Mouse (Mus musculus) layer of hippocampus, postnatal 25 days (tissue): ENCODE results near the gene Plxna1. TPM values are rescaled to one million over a fixed set of nuclear protein-coding genes. Genes with fewer than 3 reads are reported as not detected.

Experiments used
- DNase-seq, 2 experiments: peaks; one replicate each; pipeline ENCODE4 v3.0.0; 2022; ENCODE audit warnings: mixed read lengths in 2 of 2, low spot score in 1 of 2; ENCODE audit errors: extremely low spot score in 1 of 2
- total RNA-seq, 2 experiments: library from RNA; stranded (reverse); gene quantifications; 2 replicates each; pipeline ENCODE4 v1.2.3; 2021

The Plxna1 gene
- total RNA-seq, 2 experiments from 2014 or later, result 120 to 129 TPM

DNA sequence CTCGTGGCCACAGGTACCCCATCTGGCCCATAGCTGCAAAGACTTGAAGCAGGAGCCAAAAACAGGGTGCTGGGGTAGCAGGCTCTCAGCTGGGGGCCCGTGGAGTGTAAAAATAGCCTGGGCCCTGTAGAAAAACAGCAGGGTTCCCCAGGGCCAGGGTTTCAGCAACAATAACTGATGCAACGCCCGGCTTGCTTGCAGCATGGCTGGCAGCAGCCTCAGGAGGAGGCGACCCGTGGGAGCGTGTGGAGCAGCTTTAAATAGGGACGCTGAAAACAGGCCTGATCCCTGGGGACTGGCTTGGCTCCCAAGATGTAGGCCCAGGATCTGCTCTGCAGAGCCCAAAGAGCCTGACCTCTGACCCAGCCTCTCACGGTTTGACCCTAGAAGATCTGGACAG is 24.8 kb downstream of the Plxna1 start:
- DNase-seq, result no peak

DNA sequence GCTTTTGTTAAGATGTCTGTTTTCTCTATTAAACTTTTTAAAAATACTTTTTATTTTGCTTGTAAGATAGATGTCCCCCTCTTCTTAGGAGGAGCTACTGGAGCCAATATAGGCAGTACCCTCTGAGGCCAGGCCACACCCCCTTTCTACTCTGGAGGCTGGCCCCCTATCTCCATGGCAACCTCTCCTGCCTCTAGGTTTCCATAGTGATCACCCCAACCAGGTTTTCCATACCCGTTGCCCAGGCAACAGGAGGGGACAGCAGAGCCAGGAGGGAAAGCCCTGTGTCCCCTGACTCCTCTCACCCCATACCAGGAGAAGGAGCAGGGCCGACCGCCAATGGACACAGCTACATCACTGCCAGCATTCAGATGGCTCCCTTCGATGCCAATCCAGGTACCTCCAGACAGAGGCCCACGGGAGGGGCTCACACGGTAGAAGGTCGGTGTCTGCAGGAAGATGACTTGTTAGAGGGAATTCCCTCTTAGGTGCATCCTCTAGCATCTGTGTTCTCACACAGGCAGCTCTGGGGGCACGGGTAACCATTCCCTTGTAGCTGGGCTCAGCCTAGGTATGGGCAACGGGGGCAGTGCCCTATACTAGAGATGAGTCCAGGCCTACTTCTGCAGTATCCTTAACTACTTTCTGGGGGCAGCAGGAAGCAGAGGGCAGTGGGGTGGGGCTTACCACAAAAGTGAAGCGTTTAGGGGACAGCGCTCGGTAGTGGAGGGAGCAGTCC is 28.3 kb downstream of the Plxna1 start:
- DNase-seq, result no peak

DNA sequence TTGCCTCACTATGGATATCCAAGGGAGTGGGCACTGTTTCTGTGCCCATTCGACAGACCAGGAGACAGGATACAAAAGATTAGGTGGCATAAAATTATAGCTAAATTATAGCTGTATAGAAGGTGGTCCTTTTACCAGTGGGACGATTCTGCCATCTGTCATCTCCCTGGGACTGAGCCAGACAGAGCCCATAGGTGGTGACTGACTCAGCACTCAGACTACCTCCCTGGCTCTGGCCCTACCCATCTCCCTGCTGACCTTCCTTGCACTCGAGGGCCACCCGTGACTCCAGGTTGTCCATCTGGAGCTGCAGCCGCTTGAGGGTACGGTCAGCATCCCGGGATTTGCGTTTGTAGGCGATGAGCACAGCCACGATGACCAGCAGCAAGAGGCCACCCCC is 31.5 kb downstream of the Plxna1 start:
- no peak for DNase-seq

DNA sequence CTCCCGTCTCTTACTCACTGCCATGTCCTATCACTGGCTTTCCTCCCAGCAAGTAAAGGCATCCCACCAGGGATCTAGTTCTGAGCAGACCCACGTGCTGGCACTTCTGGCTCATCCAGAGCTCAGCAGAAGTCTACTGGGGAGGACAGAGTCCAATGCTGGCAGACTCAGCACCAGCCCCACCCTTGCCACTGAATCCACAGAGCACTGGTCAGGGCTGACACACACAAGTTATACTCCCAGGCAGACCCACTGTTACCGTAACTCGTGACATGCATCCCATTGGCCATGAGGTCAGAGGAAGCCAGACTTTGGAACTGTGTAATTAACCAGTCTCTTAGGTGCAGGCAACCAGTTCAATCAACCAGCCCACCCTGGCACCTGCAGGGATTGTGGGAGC is 33.8 kb downstream of the Plxna1 start:
- DNase-seq, result no peak

DNA sequence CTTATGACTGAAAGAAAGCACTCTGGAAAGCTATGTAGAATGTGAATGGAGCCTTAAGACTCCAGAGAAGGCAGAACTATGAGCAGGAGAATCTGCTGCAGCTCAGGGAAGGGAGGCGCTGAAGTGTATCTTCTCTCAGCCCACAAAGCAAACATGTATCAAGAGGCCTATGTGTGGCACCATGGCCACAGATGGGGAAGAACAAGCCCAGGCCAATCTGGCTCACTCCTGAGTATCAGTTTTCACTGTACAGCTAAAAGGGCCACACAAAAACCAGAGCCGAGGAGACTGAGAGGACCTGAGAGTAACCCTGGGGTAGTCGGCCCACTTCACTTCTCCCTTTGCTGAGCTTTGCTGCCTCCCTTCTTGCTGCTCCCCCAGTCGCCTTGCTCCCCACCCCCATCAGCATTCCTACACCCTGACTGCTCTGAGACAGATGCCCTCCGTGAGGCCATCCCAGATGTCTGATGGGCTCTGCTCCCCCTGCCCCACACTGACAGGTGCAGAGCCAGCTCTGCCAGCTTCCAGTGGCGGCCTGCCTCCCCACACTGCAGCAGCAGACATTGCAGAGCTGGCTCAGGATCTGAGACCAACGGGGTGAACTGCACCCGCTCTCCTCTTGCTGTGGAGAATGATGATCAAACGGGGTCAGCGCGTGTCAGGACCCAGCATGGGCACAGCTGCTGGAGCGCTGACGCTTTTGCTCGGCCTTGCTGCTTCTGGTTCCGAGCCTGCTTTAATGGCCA is 34.5 kb downstream of the Plxna1 start:
- no peak for DNase-seq

DNA sequence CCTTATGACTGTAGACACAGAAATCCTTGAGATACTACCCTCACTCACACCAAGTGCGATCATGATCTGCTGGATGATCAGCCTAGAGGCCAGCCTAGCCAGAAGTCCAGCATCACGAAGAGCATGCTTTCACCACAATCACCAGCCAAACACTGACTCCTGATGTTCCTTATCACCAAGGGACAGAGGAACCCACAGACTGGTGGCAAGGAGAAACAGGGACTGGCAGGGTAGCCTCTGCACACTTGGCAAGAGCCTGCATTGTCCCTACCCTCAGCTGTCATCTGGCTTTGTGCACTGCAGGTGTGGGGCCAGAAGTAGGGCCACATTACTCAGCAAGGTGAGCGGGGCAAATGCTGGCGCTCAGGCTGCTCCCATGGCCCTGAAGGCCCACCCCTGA is 37.6 kb downstream of the Plxna1 start:
- no peak for DNase-seq

DNA sequence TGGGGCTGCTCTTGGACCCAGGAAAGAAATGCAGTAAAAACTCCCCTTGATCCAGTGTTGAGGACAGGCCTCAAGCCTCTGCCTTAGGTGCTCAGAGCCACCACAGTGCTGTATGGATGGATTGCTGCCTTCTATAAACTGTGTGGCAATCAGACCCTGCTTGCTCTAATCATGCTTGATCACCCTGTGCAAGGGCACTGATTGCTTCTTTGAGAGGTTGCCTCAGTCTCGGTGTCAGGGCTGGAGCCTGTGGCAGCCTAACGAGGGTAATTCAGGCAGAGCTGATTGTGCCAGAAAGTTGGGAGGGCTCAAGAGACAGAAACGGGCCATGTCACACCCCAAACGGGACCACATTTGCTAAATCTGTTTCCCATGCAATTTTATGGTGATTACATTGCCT is 47.2 kb downstream of the Plxna1 start:
- DNase-seq, result no peak

DNA sequence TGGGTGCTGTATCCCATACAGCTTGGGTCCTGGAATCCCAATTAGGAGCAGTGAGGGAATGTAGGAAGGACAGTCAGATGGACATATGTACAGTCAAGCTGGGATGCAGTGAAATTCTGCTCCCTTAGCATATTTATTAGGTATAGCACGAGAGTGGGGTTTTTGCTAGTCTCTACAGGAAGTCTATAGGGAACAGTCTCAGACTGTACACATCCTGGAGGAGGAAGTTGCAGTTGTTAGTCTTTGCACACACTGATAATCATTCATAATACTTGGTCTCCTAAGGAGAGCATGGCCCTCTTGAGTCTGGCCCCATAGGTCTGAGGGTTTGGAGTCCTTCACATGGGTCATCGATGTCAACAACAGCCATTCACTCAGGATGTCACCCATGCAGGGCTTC is 50.9 kb downstream of the Plxna1 start:
- DNase-seq, result no peak

DNA sequence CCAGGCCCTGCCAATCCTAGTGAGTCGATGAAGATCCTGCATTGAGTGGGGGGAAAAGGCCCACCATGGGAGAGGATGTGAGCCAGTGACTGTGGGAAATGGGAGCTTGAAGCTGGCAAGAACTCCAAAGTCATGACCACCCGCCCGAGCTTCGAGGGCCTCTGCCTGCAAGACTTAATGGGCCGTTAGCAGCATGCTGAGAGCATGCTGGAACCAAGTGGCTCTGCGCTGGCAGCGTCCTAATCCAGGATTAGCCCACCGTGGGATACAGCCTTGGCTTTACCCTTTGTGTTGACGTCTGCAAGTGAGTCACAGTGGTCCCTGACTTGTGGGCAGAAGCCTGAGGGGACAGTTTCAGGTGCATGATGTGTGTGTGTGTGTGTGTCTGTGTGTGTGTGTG is 52.2 kb downstream of the Plxna1 start:
- DNase-seq, result no peak

DNA sequence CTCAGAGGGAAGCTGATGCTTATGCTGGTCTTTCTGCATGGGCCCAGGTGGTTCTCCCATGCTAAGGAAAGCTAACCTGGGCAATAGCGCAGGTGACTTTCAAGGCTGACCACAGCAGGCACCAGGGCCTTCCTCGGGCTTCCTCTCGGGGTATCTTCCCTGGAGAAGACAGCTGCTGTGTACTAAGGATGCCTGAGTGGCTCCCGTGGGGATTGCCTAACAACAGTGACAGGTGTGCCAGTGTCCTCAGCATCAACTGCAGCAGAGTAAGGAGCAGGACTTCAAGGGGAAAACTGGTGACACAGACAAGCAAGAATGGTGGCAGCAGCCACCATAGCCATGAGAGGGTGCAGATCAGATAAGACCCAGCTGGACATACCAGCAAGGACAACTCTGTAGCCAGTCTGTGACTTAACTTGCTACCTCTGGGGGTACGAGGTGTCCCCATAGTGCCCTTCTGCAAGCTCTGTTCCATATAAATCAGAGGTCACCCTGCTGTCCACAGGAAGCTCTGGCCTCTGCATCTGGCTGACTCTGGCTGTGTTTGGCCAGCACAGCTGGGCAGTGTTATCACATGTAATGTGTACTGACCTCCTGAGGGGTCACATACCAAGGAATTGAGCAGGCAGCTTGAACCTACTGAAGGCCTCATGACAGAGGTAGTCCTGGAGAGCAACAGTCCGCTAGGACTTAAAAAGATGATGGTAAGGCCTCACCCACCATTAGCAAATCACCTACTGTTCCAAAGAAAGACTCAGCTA is 54.0 kb downstream of the Plxna1 start:
- no peak for DNase-seq

DNA sequence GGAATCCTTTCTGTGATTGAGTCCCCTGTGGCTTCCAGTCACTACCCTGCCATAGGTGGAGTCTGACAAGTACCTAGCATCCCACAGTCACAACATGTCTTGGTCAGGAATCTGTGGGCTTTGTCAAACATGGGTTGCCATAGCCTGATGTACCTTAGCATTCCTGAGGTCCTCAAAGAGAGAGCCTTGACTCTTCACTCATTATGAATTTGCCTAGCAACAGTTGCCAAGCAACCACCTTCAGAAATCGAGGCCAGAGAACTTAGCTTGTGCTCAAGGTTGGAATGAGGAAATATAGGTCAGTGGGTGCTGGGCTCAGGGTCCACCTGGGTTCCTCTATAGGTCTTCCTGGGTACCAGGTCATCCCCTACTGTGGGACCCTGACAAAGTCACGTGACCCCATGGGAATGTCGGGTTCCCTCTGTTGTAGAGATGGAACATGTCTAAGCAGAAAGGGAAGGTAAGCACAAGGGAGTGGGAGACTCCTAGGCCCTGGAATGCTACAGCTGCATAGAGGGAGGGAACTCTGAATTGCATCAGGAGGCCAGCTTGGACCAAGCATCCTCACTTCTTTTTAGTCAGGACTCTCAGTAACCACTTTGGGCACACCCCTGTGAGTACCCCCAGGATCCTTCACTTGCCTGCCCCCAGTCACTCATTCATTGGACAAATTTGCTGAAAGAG is 57.9 kb downstream of the Plxna1 start:
- no peak for DNase-seq

DNA sequence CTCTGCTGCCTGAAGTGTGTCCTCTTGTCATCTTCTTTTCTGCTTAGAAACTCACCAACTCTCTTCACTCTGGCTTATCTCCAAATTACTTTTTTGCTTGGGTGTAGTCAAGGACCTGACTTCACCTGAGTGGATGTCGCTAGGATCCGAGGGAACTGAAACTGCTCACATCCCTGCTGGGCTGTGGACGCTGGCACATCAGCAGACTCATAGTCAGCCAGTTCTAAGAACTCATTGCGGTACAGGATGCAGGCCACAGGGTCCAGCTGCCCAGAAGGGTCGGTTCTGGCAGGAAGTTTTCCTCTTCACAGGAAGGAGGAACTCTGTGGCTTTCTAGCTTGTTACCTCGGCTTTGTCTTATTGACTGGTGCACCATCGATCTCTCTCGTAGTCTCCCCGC is 62.6 kb downstream of the Plxna1 start:
- DNase-seq, result no peak

DNA sequence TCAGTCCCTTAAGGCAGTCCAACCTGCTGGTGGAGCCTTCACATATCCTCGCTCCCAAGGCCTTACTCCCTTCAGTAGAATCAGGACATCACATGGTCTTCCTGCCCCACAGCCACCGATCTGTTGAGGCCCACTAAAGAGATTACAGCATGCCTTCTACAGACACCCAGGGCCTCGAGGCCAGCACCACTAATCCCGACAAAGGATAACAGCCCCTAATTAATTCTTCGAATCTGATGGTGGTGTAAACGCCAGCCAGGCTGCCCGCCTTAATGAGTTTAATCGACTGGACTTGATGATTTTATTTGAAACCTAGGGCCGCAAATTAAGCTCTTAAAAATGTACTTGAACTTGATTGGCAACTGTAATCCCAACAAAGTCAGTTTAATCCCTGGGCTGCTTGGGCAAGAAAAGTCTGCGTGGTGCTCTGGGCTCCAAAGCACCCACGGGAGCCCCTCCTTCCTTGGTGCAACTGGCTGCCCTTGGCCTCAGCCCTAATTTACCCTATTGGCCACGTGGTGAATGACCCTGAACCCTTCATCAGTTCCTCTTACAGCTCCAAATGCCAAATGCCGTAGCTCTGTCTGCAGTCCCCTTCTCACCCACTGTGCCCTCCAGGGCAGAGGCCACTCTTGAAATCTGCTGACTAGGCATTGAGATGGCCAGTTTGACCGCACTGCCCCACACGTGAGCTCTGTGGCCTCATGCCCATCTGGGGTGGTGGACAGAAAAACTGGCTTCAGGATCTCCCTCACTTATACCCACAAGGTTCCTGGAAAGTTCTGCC is 65.3 kb downstream of the Plxna1 start:
- DNase-seq, result no peak

DNA sequence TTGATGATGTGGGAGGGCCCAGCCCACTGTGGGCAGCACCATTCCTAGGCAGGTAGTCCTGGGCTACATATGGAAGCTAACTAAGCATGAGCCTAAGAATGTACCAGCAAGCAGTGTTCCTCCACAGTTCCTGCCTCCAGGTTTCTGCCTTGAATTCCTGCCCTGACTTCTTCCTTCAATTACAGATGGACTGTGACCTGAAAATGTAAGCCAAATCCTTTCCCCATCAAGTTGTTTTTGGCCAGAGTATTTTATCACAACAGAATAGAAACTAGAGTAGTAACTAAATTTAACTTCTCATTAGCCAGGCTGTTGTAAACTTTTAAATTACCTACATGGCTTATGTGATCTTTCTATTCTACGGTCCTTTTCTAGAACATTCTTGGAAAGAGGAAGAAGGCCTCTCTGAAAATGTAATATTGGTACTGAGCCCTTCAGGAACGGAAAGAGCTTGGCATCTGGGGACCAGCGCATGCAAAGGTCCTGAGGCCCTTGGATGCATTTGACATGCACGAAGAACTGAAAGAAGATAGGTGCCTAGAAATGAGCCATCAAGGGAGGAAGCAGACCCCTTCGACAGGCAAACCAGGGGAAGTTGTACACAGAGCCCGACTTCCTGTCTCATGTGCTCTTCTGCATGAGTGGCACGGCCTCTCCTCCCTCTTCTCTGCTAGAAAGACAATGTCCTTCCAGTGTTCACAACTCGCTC is 66.3 kb downstream of the Plxna1 start:
- DNase-seq, result no peak

DNA sequence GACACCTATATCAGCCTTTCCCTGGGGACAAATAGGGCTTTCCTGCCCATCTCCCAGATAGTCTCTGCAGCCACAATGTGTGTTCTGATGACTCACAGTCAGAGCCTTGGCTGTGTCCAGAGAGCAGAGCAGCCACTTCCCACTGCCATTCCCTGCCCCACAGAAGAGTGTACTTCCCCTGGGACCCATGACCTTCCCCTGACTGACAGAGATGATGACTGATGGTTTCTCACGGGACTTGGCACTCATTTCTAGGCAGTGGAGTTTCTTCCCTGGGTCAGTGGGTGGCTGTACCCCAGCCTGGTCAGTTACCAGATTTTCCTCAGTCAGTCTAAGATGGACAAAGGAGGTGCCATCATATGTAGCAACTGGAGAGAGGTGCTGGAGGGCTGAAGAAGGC is 67.8 kb downstream of the Plxna1 start:
- no peak for DNase-seq

DNA sequence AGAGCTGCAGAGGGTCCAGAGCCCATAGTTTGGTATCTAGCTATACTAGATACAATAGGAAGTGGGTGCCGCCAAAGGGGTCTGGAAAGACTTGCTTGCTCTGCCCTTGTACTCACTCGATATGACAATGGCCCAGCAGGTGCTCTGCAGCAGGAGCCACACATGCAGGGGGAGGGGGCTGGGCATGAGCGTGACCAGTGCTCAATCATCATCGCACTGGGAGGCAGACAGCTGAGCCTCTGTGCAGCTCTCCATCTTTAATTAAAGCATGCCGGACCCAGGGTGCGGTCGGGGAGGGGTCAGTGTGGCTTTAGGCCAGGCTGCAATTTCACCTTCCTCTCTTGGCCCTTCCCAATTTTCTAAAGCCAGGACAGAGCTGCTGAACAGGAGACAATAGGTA is 70.9 kb downstream of the Plxna1 start:
- no peak for DNase-seq

DNA sequence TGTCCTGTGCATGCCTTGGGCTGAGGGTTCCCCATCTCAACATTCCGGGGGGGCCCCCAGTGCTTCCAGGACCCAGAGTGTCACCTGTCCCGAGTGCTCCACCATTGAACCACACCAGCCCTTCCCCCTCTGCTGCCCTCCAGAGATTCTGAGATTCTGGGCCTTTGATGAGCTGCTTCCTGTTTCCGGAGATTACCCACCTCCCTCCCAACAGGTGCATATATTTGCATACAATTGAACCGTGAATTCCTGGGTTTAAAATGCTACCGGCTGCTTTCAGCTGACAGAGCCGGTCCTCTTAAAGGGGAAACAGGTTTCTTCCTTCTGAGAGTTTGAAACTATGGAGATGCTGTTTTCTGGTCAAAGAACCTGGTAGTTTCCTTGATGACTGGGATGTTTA is 74.3 kb downstream of the Plxna1 start:
- no peak for DNase-seq

DNA sequence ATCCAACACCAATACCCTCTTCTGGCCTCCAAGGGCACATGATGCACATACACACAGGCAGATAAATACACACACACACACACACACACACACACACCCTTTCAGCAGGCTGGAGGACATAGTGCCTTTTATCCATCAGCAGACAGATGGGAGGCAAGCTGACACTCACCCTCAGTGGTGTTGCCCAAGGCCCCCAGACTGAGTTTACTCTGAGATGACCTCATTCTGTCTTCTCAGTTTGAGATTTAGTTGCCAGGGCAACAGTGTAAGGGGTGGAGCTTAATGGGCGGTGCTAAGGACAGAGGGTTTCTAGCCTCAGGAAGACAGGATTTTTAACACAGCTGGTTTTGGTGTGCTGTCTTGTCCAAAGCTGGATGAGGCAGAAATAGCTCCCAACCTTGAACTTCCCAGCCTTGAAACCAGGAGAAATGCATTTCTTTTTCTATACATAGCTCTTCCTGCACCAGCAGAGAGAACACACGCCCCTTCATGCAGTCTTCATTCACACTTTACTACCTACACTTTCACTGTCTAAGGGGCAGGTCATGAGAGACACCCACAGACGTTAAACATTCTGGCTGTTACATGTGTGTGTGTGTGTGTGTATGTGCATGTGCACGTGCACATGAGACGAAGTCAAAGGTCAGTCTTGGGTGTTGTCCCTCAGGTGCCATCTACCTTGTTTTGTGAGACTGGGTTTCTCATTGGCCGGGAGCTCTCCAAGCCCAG is 75.6 kb downstream of the Plxna1 start:
- DNase-seq, result no peak

DNA sequence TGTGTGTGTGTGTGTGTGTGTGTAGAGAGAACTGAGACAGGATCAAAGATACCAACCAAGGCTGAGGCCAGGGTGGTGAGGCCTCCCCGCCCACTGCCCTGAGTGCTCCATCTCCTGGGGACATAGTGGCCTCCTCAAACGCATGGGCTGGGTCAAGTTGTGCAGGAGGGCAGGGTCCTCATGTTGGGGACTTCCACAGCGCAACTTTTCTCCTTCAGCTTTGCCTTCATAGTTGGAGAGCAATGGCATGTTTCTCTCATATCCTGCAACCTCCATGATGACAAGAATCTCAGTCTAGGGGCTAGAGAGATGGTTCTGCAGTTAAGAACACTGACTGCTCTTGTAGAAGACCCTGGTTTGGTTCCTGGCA is 76.1 kb downstream of the Plxna1 start:
- DNase-seq, result no peak
